Mouse (Mus musculus) macrophage (primary cell): Measurements from ENCODE around the gene Foxp1. TPM values are rescaled to one million over a fixed set of nuclear protein-coding genes. Genes with fewer than 3 reads are reported as not detected.

Experiments used
- H3K27ac ChIP-seq: fragments of 350-480 bp; formaldehyde crosslinking; 2 replicates; pipeline ENCODE4 v1.9.0; 2021
- H3K36me3 ChIP-seq: fragments of 350-480 bp; formaldehyde crosslinking; 2 replicates; pipeline ENCODE4 v1.9.0; 2021; ENCODE audit errors: inconsistent target
- H3K4me3 ChIP-seq: fragments of 350-480 bp; formaldehyde crosslinking; 2 replicates; pipeline ENCODE4 v1.9.0; 2021; ENCODE audit errors: inconsistent target
- H3K79me2 ChIP-seq: fragments of 350-480 bp; formaldehyde crosslinking; 2 replicates; pipeline ENCODE4 v1.9.0; 2021; ENCODE audit errors: inconsistent target
- WGBS: methylation state at CpG from one replicate; pipeline ENCODE4 v1.1.7; 2026; ENCODE audit warnings: inconsistent platforms; ENCODE audit not compliant: missing documents; 5-methylcytosine and 5-hydroxymethylcytosine counted together
- polyA plus RNA-seq: library from polyadenylated mRNA; stranded (reverse); fragments of 250-400 nt; gene quantifications from 3 replicates; pipeline ENCODE4 v1.2.4, GENCODE M21; 2018; ENCODE audit warnings: inconsistent platforms

The Foxp1 gene
- polyA plus RNA-seq, 1 experiment from 2014 or later, result 38.9 TPM

DNA sequence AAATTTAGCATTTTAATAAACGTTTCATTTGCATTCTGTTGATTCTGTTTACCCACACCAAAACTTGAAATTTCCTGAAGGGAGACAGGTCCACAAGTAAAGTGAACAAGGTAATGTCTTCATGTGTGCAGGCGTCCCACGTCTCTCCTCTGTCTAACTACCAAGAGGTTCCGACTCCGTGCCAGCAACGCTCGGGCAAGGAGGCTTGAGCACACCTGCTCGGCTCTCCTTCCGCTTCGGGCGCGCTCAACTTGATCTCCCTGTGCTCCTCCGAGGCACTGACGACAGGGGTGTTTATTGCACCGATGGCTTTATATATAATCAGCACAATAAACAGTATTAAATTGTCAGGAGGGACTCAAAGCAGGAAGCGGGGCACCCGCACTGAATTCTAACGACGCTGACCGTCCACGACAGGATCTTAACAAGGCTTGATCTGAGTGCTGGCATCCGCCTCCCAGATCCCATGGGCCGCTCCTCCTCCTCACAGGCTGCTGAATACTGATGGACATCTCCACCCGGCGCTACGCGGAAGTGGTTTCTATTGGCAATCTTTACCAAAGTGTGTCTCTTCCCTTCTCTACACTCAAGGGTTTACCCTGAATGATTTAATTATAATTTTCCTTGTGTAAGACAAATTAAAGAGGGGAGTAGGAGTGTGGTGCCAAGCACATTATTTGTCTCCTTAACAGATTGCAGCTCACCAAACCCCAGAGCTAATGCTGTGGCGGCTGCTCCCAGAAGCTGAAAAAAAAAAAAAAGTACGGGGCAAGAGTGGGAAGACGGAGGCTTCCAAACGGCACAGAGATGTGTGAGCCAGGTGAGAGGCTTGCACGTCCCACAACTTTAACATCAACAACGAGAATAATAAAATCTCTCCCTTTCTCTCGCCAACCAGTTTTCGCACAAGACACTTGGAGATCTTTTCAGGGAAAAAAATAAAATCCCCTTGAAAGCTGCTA is 523.3 kb downstream of the Foxp1 start:
- H3K4me3 ChIP-seq, result no peak overlapping the region
- 94% methylated on average over 32 of the region's 35 CpGs for WGBS
- H3K36me3 ChIP-seq, result peaks cover 30% of the 10 kb centered on the region
- H3K79me2 ChIP-seq, result peaks cover 78% of the 10 kb centered on the region
- H3K27ac ChIP-seq, result no peak overlapping the region

GRCm38 (mm10) chr6:98997742-98998141 is 524.8 kb downstream of the Foxp1 start:
- WGBS, result 5% methylated on average over 9 of the region's 9 CpGs
- no peak overlapping the region for H3K4me3 ChIP-seq
- H3K79me2 ChIP-seq, result peaks cover 93% of the 10 kb centered on the region
- peaks cover 21% of the 10 kb centered on the region for H3K36me3 ChIP-seq
- H3K27ac ChIP-seq, result peak overlapping the region; percentile 55

- Histone ChIP-seq H3K4me3 (no peak overlapping the region), H3K27ac (no peak overlapping the region), H3K36me3 (peaks cover 12% of the 10 kb centered on the region), H3K79me2 (peaks cover 97% of the 10 kb centered on the region)
- WGBS, result 96% methylated on average over 2 of the region's 2 CpGs
Measured at GRCm38 (mm10) chr6:98996822-98997221, 525.7 kb downstream of the Foxp1 start.

DNA sequence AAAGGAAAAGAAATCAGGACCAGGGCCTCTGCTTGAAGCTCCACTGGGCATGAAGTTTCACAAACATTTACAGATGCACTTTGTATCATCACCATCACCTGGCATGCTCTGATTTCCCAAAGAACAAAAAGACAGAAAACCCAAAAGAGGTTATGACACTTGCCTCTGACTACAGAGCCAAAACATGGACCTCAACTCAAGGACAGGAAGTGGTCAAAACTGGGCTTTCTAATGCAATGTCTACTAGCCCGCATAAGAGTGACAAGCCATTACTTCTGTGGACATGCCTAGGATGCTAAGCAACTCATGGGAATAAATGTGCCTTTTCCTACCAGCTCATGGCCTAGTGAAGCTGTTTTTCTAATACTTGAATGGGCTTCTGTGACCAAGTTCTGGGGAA is 526.2 kb downstream of the Foxp1 start:
- Histone ChIP-seq H3K4me3 (no peak overlapping the region), H3K27ac (no peak overlapping the region), H3K36me3 (peaks cover 7% of the 10 kb centered on the region; the same call in 1 of the 2 replicates), H3K79me2 (peaks cover 97% of the 10 kb centered on the region)
- 78% methylated on average over 1 of the region's 1 CpGs for WGBS

- 96% methylated on average over 4 of the region's 4 CpGs for WGBS
- Histone ChIP-seq H3K4me3 (no peak overlapping the region), H3K27ac (no peak overlapping the region), H3K79me2 (peaks cover 97% of the 10 kb centered on the region), H3K36me3 (peaks cover under 1% of the 10 kb centered on the region; the same call in 1 of the 2 replicates)
Measured at GRCm38 (mm10) chr6:98995681-98996080, 526.8 kb downstream of the Foxp1 start.

GRCm38 (mm10) chr6:98994902-98995301 is 527.6 kb downstream of the Foxp1 start:
- WGBS, result 92% methylated on average over 4 of the region's 4 CpGs
- H3K27ac ChIP-seq, result no peak overlapping the region

GRCm38 (mm10) chr6:98994104-98994787 is 528.3 kb downstream of the Foxp1 start:
- no peak overlapping the region for H3K27ac ChIP-seq

More at GRCm38 (mm10) chr6:98994902-98995301, 527.6 kb downstream of the Foxp1 start:
- peaks cover 97% of the 10 kb centered on the region for H3K79me2 ChIP-seq
- 0 out of 2 replicates have a peak, but pooled peaks cover 6% of the 10 kb centered on the region for H3K36me3 ChIP-seq
- H3K4me3 ChIP-seq, result no peak overlapping the region

GRCm38 (mm10) chr6:98993231-98993630 is 529.3 kb downstream of the Foxp1 start:
- H3K27ac ChIP-seq, result no peak overlapping the region
- 0 out of 2 replicates have a peak, but pooled peaks cover 6% of the 10 kb centered on the region for H3K36me3 ChIP-seq
- no peak overlapping the region for H3K4me3 ChIP-seq
- WGBS, result 50% methylated on average over 3 of the region's 3 CpGs
- peaks cover 97% of the 10 kb centered on the region for H3K79me2 ChIP-seq

More at GRCm38 (mm10) chr6:98994104-98994787, 528.3 kb downstream of the Foxp1 start:
- peaks cover 97% of the 10 kb centered on the region for H3K79me2 ChIP-seq
- 95% methylated on average over 19 of the region's 21 CpGs for WGBS
- H3K36me3 ChIP-seq, result 0 out of 2 replicates have a peak, but pooled peaks cover 6% of the 10 kb centered on the region
- H3K4me3 ChIP-seq, result no peak overlapping the region

DNA sequence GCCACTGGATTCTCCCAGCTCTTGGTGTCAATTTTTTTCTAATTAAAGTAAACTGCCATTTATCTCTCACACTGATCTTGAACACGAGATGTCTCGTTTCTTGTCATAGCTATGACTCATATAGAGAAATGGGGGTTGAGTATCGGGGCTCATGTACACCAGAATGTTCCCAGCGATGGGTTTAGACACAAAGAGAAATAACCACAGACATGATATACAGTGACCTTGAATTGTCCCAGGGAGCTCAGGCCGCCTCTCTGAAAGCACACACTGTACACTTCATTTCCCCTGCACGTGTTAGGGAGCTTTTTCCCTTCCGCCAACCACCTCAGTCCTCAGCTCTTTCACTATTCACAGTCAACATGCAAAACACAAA is 529.8 kb downstream of the Foxp1 start:
- Histone ChIP-seq H3K27ac (no peak overlapping the region), H3K36me3 (0 out of 2 replicates have a peak, but pooled peaks cover 6% of the 10 kb centered on the region)

GRCm38 (mm10) chr6:98991900-98992771 is 530.4 kb downstream of the Foxp1 start:
- 94% methylated on average over 4 of the region's 5 CpGs for WGBS
- Histone ChIP-seq H3K27ac (no peak overlapping the region), H3K79me2 (peaks cover 100% of the 10 kb centered on the region), H3K36me3 (0 out of 2 replicates have a peak, but pooled peaks cover 6% of the 10 kb centered on the region), H3K4me3 (no peak overlapping the region)

More for the DNA sequence above, 529.8 kb downstream of the Foxp1 start:
- H3K4me3 ChIP-seq, result no peak overlapping the region
- peaks cover 100% of the 10 kb centered on the region for H3K79me2 ChIP-seq
- 64% methylated on average over 7 of the region's 7 CpGs for WGBS

DNA sequence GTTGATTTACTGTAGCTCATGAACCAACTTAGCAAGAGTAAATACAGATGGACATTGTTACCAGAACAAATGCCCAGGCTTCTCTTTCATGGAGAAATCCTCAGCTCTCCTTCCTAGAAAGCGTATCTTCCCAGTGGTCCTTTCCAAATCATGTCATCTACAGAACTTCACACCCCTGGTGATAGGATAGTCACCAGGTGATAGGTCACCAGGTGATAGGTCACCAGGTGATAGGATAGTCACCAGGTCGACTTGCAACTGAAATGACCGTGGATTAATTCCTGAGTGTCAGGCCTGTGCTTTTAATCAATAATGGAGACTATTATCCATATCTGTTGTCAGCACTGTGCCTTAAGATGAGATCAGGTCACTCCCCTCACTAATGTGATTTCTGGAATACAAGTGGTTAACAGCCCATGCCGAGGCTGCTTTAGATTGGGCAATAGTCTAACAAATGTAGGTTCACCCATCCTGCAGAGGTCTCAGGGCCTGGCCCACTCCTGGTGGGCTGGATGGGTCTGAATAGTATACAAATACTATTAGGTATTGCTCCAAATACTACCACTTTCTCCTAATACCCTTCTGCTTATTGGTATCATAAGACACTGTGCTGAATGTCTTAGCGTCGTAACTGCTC is 534.9 kb downstream of the Foxp1 start:
- H3K79me2 ChIP-seq, result peaks cover 100% of the 10 kb centered on the region
- WGBS, result 83% methylated on average over 6 of the region's 6 CpGs
- no peak overlapping the region for H3K4me3 ChIP-seq
- H3K27ac ChIP-seq, result no peak overlapping the region
- H3K36me3 ChIP-seq, result 0 out of 2 replicates have a peak, but pooled peaks cover 6% of the 10 kb centered on the region

DNA sequence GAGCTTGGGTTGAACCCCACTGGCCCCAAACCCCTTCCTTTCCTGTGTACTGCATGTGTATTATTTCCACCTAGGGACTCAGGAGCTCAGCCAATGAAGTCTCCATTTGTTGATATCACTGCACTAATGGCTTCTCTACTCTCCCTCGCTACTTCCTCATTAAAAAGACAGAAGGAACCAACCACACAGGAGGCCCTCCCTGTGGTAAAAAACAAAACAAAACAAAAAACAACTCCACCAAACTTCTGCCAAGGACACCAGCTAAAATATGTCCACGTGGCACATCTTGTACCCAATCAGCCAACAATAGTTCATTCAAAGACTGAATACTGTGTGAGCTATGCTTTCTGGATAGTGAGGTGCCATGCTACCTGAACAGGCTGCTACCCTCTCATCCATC is 537.1 kb downstream of the Foxp1 start:
- Histone ChIP-seq H3K4me3 (no peak overlapping the region), H3K27ac (no peak overlapping the region), H3K79me2 (peaks cover 100% of the 10 kb centered on the region), H3K36me3 (0 out of 2 replicates have a peak, but pooled peaks cover 3% of the 10 kb centered on the region)
- WGBS, result 38% methylated on average over 2 of the region's 2 CpGs

GRCm38 (mm10) chr6:98984626-98985025 is 537.9 kb downstream of the Foxp1 start:
- no peak overlapping the region for H3K4me3 ChIP-seq
- WGBS, result 97% methylated on average over 6 of the region's 6 CpGs
- H3K79me2 ChIP-seq, result peaks cover 100% of the 10 kb centered on the region
- H3K27ac ChIP-seq, result no peak overlapping the region
- no peaks in the 10 kb centered on the region for H3K36me3 ChIP-seq
